Mouse (Mus musculus): ENCODE results near the gene Mfsd12. TPM values are rescaled to one million over a fixed set of nuclear protein-coding genes. Genes with fewer than 3 reads are reported as not detected.

Gene Mfsd12
- total RNA-seq, 2 experiments from 2014 or later, result 15.9 to 29.7 TPM

DNA sequence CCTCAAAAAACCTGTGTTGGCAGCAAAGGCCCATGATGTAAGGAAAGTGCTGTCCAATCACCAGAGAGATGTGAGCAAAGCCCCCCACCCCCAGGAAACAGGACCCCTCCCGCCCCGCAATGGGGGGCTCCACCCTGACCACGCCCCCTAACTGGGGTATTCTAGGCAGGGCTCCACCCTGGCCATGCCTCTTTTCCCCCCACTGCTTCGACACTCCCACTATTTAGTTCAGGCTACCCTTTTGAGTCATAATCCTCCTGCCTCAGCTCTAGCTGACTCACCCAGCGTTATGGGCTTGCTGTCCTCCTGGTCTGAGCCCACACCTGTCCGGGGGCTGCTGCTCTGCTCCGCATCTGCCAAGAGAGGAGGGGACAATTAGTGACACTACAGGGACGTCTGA, 52.0 kb downstream of the Mfsd12 start:
- ATAC-seq (replicated peaks; ENCODE audit: low FRiP score, poor library complexity, severe bottlenecking), result no peak

DNA sequence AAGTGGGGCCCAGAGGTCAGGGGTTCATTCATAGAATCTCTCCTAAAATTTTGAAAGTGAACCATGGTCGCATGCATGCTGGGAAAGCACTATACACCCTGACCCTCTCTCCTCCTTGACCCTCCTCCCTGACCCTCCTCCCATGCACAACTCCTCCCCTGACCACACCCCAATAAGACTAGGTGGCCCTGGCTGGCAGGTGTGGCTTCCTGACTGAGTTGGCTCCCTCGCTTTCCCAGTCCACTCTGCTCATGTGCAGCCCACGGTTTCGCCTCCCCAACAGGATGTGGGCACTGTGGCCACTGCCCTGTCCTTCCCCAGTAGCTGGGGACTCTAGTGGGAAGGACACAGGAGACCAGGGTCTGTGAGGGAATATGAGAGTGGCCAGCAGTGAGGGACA, 53.1 kb downstream of the Mfsd12 start:
- ATAC-seq (replicated peaks; ENCODE audit: low FRiP score, poor library complexity, severe bottlenecking), result no peak

DNA sequence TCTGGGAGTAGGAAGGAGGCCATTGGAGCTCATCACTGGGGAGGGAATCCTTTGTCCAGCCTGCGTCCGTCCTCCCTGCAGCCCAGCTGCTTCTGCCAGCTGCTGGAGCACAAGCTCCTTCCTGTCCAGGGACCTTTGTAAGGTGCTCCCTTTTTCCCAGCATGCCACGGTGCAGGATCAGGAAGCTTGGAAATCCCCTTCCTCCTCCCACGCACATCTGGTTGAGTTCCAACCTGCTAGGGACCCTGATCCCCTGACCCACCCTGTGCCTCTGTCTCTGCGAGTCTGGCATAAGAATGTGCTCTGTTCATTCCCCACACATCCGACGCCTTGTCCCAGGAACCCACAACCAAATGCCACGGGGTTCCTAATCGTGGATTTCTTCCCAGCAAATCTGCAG, 53.7 kb downstream of the Mfsd12 start:
- ATAC-seq (replicated peaks; ENCODE audit: low FRiP score, poor library complexity, severe bottlenecking), result no peak

- no peak for ATAC-seq (replicated peaks; ENCODE audit: low FRiP score, poor library complexity, severe bottlenecking)
Observed at GRCm38 (mm10) chr10:81411471-81412400, 54.4 kb downstream of the Mfsd12 start.

GRCm38 (mm10) chr10:81412586-81413309, 55.5 kb downstream of the Mfsd12 start:
- no peak for ATAC-seq (replicated peaks; ENCODE audit: low FRiP score, poor library complexity, severe bottlenecking)

- ATAC-seq (replicated peaks; ENCODE audit: low FRiP score, poor library complexity, severe bottlenecking), result no peak
Observed at GRCm38 (mm10) chr10:81413310-81414261, 56.3 kb downstream of the Mfsd12 start.

DNA sequence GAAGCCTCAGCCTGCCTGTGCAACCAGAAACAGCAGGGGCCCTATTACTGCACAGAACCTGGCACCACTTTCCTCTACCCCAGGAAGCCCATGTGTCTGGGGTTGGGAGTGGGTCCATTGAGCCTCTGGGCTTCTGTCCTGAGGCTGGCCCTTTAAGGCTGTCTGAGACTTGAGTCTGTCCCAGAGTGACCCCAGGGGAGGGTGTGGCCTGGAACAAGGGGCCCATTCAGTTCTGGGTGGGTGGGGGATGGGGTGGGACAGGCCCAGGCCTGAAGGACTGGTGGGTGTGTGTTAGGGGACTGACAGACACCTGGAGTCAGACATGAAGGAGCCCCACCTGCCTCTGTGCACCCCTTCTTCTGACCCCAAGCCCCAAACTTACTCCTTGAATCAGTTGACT, 57.4 kb downstream of the Mfsd12 start:
- no peak for ATAC-seq (replicated peaks; ENCODE audit: low FRiP score, poor library complexity, severe bottlenecking)

DNA sequence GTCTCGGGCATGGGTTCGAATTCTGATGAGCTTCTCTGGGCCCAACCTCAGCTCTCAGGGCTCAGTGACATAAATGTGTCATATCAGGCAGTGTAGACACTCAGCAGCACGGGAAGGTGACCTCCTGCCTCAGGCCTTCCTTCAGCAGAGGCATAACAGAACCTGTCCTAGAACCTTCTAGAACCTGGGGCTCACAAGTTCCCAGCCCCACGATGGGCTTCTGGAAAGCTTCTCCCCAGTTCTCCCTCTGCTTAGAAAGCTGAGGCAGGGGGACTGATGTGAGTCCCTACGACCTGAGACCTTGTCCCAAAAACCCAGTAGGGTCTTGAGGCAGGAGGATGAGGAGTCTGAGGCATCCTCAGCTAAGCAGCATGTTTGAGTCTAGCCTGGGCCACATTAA, 57.9 kb downstream of the Mfsd12 start:
- no peak for ATAC-seq (replicated peaks; ENCODE audit: low FRiP score, poor library complexity, severe bottlenecking)

Other genes with a start within 250 kb of the Mfsd12 start
Only the 30 nearest of the 33 such genes appear.
- 24.1 and 27.2 TPM in 2 replicates for gene Pias4, start 189.6 kb upstream of the Mfsd12 start, total RNA-seq (2015; ENCODE audit: low replicate concordance)
- gene Pias4, start 189.6 kb upstream of the Mfsd12 start, total RNA-seq (2017; ENCODE audit: low replicate concordance), result 15.3 and 46.0 TPM in 2 replicates
- 267 and 296 TPM in 2 replicates for gene Eef2, start 180.9 kb upstream of the Mfsd12 start, total RNA-seq (2015; ENCODE audit: low replicate concordance)
- gene Eef2, start 180.9 kb upstream of the Mfsd12 start, total RNA-seq (2017; ENCODE audit: low replicate concordance), result 399 and 622 TPM in 2 replicates
- gene Dapk3, start 174.5 kb upstream of the Mfsd12 start, total RNA-seq (2015; ENCODE audit: low replicate concordance), result 5.0 and 5.4 TPM in 2 replicates
- 6.4 and 9.4 TPM in 2 replicates for gene Dapk3, start 174.5 kb upstream of the Mfsd12 start, total RNA-seq (2017; ENCODE audit: low replicate concordance)
- not detected in 2 replicates for gene 4930442H23Rik, start 173.6 kb upstream of the Mfsd12 start, total RNA-seq (2015; ENCODE audit: low replicate concordance)
- gene 4930442H23Rik, start 173.6 kb upstream of the Mfsd12 start, total RNA-seq (2017; ENCODE audit: low replicate concordance), result not detected in 2 replicates
- not detected in 2 replicates for gene Nmrk2, start 155.4 kb upstream of the Mfsd12 start, total RNA-seq (2015; ENCODE audit: low replicate concordance)
- not detected in 2 replicates for gene Nmrk2, start 155.4 kb upstream of the Mfsd12 start, total RNA-seq (2017; ENCODE audit: low replicate concordance)
- not detected in 2 replicates for gene Atcay, start 126.7 kb upstream of the Mfsd12 start, total RNA-seq (2015; ENCODE audit: low replicate concordance)
- gene Atcay, start 126.7 kb upstream of the Mfsd12 start, total RNA-seq (2017; ENCODE audit: low replicate concordance), result 8.3 TPM in 1 of 2 replicates, not detected in the other
- gene Zfr2, start 124.3 kb upstream of the Mfsd12 start, total RNA-seq (2015; ENCODE audit: low replicate concordance), result not detected in 2 replicates
- not detected in 2 replicates for gene Zfr2, start 124.3 kb upstream of the Mfsd12 start, total RNA-seq (2017; ENCODE audit: low replicate concordance)
- gene Matk, start 104.6 kb upstream of the Mfsd12 start, total RNA-seq (2015; ENCODE audit: low replicate concordance), result 1.7 and 2.2 TPM in 2 replicates
- gene Matk, start 104.6 kb upstream of the Mfsd12 start, total RNA-seq (2017; ENCODE audit: low replicate concordance), result 1.5 and 1.7 TPM in 2 replicates
- gene Mrpl54, start 90.6 kb upstream of the Mfsd12 start, total RNA-seq (2015; ENCODE audit: low replicate concordance), result 35.2 and 37.5 TPM in 2 replicates
- gene Mrpl54, start 90.6 kb upstream of the Mfsd12 start, total RNA-seq (2017; ENCODE audit: low replicate concordance), result 20.0 and 23.0 TPM in 2 replicates
- gene Apba3, start 90.5 kb upstream of the Mfsd12 start, total RNA-seq (2015; ENCODE audit: low replicate concordance), result not detected in 2 replicates
- gene Apba3, start 90.5 kb upstream of the Mfsd12 start, total RNA-seq (2017; ENCODE audit: low replicate concordance), result 14.0 TPM in 1 of 2 replicates, not detected in the other
- gene Tjp3, start 65.9 kb upstream of the Mfsd12 start, total RNA-seq (2015; ENCODE audit: low replicate concordance), result 3.2 TPM in 1 of 2 replicates, not detected in the other
- 0.23 TPM in 1 of 2 replicates, not detected in the other for gene Tjp3, start 65.9 kb upstream of the Mfsd12 start, total RNA-seq (2017; ENCODE audit: low replicate concordance)
- 13.0 and 15.1 TPM in 2 replicates for gene Pip5k1c, start 64.5 kb upstream of the Mfsd12 start, total RNA-seq (2015; ENCODE audit: low replicate concordance)
- gene Pip5k1c, start 64.5 kb upstream of the Mfsd12 start, total RNA-seq (2017; ENCODE audit: low replicate concordance), result 9.9 and 14.7 TPM in 2 replicates
- 8.3 and 10.5 TPM in 2 replicates for gene Cactin, start 36.4 kb upstream of the Mfsd12 start, total RNA-seq (2015; ENCODE audit: low replicate concordance)
- 24.7 and 47.1 TPM in 2 replicates for gene Cactin, start 36.4 kb upstream of the Mfsd12 start, total RNA-seq (2017; ENCODE audit: low replicate concordance)
- gene Tbxa2r, start 28.8 kb upstream of the Mfsd12 start, total RNA-seq (2015; ENCODE audit: low replicate concordance), result not detected in 2 replicates
- 0.90 TPM in 1 of 2 replicates, not detected in the other for gene Tbxa2r, start 28.8 kb upstream of the Mfsd12 start, total RNA-seq (2017; ENCODE audit: low replicate concordance)
- gene Gipc3, start 14.2 kb upstream of the Mfsd12 start, total RNA-seq (2015; ENCODE audit: low replicate concordance), result not detected in 2 replicates
- not detected in 2 replicates for gene Gipc3, start 14.2 kb upstream of the Mfsd12 start, total RNA-seq (2017; ENCODE audit: low replicate concordance)
- gene Hmg20b, start 7.0 kb upstream of the Mfsd12 start, total RNA-seq (2015; ENCODE audit: low replicate concordance), result 49.9 and 58.7 TPM in 2 replicates
- gene Hmg20b, start 7.0 kb upstream of the Mfsd12 start, total RNA-seq (2017; ENCODE audit: low replicate concordance), result 18.1 and 24.4 TPM in 2 replicates
- 5.4 and 15.1 TPM in 2 replicates for gene 4930404N11Rik, start 8.3 kb downstream of the Mfsd12 start, total RNA-seq (2015; ENCODE audit: low replicate concordance)
- gene 4930404N11Rik, start 8.3 kb downstream of the Mfsd12 start, total RNA-seq (2017; ENCODE audit: low replicate concordance), result 12.3 and 14.8 TPM in 2 replicates
- 235 and 246 TPM in 2 replicates for gene Fzr1, start 21.0 kb downstream of the Mfsd12 start, total RNA-seq (2015; ENCODE audit: low replicate concordance)
- 247 and 266 TPM in 2 replicates for gene Fzr1, start 21.0 kb downstream of the Mfsd12 start, total RNA-seq (2017; ENCODE audit: low replicate concordance)
- 8.8 TPM in 1 of 2 replicates, not detected in the other for gene Dohh, start 26.9 kb downstream of the Mfsd12 start, total RNA-seq (2015; ENCODE audit: low replicate concordance)
- 4.0 and 17.2 TPM in 2 replicates for gene Dohh, start 26.9 kb downstream of the Mfsd12 start, total RNA-seq (2017; ENCODE audit: low replicate concordance)
- 2.1 and 4.3 TPM in 2 replicates for gene Gm48551, start 27.0 kb downstream of the Mfsd12 start, total RNA-seq (2015; ENCODE audit: low replicate concordance)
- not detected in 2 replicates for gene Gm48551, start 27.0 kb downstream of the Mfsd12 start, total RNA-seq (2017; ENCODE audit: low replicate concordance)
- gene Gm48552, start 31.5 kb downstream of the Mfsd12 start, total RNA-seq (2015; ENCODE audit: low replicate concordance), result not detected in 2 replicates
- not detected in 2 replicates for gene Gm48552, start 31.5 kb downstream of the Mfsd12 start, total RNA-seq (2017; ENCODE audit: low replicate concordance)
- 5.4 and 7.5 TPM in 2 replicates for gene Smim24, start 35.6 kb downstream of the Mfsd12 start, total RNA-seq (2015; ENCODE audit: low replicate concordance)
- 4.2 TPM in 1 of 2 replicates, not detected in the other for gene Smim24, start 35.6 kb downstream of the Mfsd12 start, total RNA-seq (2017; ENCODE audit: low replicate concordance)
- 10.1 and 15.1 TPM in 2 replicates for gene Nfic, start 98.1 kb downstream of the Mfsd12 start, total RNA-seq (2015; ENCODE audit: low replicate concordance)
- gene Nfic, start 98.1 kb downstream of the Mfsd12 start, total RNA-seq (2017; ENCODE audit: low replicate concordance), result 0.45 and 0.90 TPM in 2 replicates
- gene Celf5, start 125.2 kb downstream of the Mfsd12 start, total RNA-seq (2015; ENCODE audit: low replicate concordance), result not detected in 2 replicates
- not detected in 2 replicates for gene Celf5, start 125.2 kb downstream of the Mfsd12 start, total RNA-seq (2017; ENCODE audit: low replicate concordance)
- gene Ncln, start 138.9 kb downstream of the Mfsd12 start, total RNA-seq (2015; ENCODE audit: low replicate concordance), result 8.6 and 37.7 TPM in 2 replicates
- 8.7 and 27.1 TPM in 2 replicates for gene Ncln, start 138.9 kb downstream of the Mfsd12 start, total RNA-seq (2017; ENCODE audit: low replicate concordance)
- gene S1pr4, start 142.6 kb downstream of the Mfsd12 start, total RNA-seq (2015; ENCODE audit: low replicate concordance), result 2.2 and 5.4 TPM in 2 replicates
- 2.3 and 3.7 TPM in 2 replicates for gene S1pr4, start 142.6 kb downstream of the Mfsd12 start, total RNA-seq (2017; ENCODE audit: low replicate concordance)
- 1.4 TPM in 1 of 2 replicates, not detected in the other for gene Gna15, start 166.7 kb downstream of the Mfsd12 start, total RNA-seq (2015; ENCODE audit: low replicate concordance)
- 2.6 and 4.9 TPM in 2 replicates for gene Gna15, start 166.7 kb downstream of the Mfsd12 start, total RNA-seq (2017; ENCODE audit: low replicate concordance)
- 7.2 and 11.3 TPM in 2 replicates for gene Gna11, start 187.7 kb downstream of the Mfsd12 start, total RNA-seq (2015; ENCODE audit: low replicate concordance)
- gene Gna11, start 187.7 kb downstream of the Mfsd12 start, total RNA-seq (2017; ENCODE audit: low replicate concordance), result 8.0 and 11.0 TPM in 2 replicates
- gene Aes, start 202.0 kb downstream of the Mfsd12 start, total RNA-seq (2015; ENCODE audit: low replicate concordance), result 103 and 116 TPM in 2 replicates
- gene Aes, start 202.0 kb downstream of the Mfsd12 start, total RNA-seq (2017; ENCODE audit: low replicate concordance), result 44.2 and 47.5 TPM in 2 replicates
- not detected in 2 replicates for gene Tle2, start 217.1 kb downstream of the Mfsd12 start, total RNA-seq (2015; ENCODE audit: low replicate concordance)
- not detected in 2 replicates for gene Tle2, start 217.1 kb downstream of the Mfsd12 start, total RNA-seq (2017; ENCODE audit: low replicate concordance)

Data from erythroid progenitor cell, adult 5-6 weeks (primary cell).